Mouse (Mus musculus): ENCODE measurements around the gene Loxl1.

DNA sequence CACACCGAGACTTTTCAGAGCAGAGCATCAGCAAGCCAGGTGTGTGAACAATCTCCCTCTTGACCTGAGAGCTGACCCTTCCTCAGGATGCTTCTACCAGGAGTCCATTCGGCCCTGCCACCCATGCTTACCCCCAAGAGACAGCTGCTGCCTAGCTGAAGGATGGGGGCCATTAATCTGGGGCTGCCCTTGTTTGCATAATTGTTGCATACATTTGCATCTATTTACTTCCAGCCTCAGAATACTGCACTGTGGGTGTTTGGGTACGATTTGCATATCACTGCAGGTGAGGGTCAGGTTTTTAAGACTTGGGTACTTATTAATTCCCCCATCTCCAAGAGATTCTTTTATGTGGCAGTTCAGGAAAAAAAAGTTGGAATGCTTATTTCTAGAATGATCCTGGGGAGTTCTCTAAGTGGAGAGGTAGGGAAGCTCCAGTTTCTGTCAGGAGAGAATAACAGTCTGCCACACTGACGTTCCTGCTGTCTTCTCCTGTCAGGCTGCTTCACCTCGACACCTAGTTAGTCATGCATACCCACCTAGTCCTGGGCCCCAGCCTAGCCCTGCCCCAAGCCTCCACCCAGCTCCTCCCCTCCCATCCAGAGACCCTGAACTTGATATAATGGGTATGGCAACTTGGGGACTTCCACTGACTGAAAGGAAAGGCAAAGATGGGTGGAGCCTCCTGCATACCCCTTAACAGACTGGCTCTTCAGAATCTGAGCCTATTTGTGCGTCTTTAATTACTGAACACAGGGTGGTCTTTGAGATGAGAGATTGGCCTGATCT lies 42.5 kb upstream of the Loxl1 start:
- TF ChIP-seq CTCF (IDR thresholded peaks at IDR 0.05): no peak
- no peak for TF ChIP-seq EP300 (IDR thresholded peaks at IDR 0.05; ENCODE audit: insufficient read depth, low read depth, low read length)

Data from heart, adult 2 months (tissue).